Mouse (Mus musculus) right cerebral cortex, postnatal 4 days (tissue): ENCODE measurements at regions not wholly inside any gene's neighbourhood (a gene's known extent, or its start where the extent isn't known, plus 50 kb on each side); places are given as distances from the start of the nearest gene placed in this dataset.
A peak's percentile ranks its signal among the peaks of the same experiment; 100 is the strongest.
"Not testable (repeated sequence)": the region's sequence is repeated elsewhere in the genome, so short reads cannot be mapped to it uniquely, and the experiment has no call there.

Source experiments
- DNase-seq: peaks from one replicate; pipeline ENCODE4 v3.0.0-alpha.2; 2022

DNA sequence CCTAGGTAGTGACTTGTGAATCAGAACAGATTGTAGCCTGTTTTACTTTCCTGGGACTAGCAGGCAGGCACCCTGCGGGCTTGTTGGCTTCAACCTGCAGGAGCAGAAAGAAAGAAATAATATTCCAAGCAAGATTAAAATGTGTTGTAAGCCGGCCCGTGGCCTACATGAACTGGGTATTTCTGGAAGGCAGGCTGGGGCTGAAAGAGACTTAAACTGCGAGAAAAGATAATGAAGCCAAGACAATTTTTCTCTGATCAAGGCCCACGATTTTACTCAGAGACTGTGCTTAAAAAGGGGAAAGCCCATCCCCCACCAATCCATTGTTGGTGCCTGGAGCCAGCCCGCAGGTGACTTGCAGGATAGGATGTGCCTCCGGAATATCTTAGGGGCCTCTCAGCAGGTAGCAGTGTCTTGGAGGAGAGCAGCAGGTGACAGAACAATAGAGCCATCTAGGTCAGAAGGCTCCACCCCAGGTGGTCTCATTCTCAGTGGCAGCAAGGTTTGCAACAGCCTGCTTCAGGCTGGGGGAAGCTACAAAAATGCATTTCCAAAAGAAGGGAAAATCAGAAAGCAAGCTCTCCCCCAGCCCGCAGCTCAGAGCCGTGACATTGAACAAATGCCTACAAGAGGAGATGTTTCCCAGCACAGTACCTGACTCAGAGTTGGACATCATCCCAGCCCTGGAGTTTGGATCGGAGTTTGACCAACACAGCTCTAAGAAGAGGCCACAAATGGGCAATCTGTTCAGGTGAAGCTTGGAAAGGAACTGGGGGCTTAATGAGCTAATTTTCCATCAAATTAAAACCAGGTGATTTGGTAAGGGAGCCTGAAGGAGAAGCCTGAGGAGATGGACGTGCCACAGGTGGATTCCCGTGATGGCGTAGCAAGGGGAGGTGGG lies 121.4 kb upstream of the Slc1a3 start:
- DNase-seq = no peak

DNA sequence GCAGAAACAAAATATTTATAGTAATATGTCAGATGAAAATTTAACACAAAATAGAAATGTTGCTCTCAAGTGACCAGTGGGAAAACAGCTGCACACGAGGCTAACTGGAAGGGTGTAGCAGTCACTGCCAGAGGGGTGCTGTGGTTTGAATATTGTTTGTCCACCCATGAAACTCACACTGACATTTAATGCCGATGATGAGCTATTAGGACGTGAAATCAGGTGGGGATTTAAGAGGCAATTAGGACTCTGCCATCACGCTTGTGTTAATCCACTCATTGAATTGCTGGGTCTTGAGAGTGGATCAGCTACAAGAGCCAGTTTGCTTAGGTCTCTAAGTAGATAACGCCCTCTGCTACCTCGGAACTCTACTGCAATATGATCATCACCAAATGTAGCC lies 114.3 kb upstream of the Slc1a3 start:
- DNase-seq = no peak

DNA sequence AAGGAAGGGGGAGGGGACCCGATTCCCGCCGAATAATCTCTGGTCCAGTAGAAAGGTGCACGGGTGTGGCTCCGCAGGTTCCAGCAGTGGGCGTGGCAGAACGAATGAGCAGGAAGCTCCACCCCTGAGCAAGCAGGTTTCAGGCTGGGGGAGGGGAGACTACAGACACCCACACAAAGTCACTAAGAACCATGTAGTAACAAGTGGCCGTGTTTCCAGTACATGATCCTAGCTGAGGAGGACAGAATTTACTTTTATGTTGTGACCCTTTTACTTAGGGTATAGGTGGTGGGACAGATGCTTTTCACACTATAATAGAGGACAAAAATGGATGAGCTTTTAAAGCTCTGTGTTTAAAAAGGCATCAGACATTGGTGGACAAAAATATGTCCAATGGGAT lies 112.2 kb upstream of the Slc1a3 start:
- DNase-seq = not testable (repeated sequence)

DNA sequence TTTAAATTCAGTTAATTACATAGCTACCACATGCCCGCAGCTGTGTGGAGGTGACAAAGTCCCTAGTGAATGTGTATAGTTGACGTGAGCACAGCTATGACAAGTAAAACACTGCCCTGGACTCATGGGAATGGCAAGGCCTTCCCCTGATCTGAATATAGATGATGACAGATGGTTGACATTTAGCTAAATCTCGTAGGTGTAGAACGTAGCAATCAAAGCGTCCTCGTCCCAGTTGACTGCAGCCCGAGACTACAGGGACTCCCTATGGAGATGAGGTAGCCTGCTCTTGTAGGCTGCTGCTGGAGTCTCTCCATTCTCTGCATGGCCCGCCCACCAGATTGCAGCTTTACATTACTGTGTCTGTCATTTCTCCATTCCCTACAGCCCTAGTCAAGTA lies 107.0 kb upstream of the Slc1a3 start:
- DNase-seq = no peak

DNA sequence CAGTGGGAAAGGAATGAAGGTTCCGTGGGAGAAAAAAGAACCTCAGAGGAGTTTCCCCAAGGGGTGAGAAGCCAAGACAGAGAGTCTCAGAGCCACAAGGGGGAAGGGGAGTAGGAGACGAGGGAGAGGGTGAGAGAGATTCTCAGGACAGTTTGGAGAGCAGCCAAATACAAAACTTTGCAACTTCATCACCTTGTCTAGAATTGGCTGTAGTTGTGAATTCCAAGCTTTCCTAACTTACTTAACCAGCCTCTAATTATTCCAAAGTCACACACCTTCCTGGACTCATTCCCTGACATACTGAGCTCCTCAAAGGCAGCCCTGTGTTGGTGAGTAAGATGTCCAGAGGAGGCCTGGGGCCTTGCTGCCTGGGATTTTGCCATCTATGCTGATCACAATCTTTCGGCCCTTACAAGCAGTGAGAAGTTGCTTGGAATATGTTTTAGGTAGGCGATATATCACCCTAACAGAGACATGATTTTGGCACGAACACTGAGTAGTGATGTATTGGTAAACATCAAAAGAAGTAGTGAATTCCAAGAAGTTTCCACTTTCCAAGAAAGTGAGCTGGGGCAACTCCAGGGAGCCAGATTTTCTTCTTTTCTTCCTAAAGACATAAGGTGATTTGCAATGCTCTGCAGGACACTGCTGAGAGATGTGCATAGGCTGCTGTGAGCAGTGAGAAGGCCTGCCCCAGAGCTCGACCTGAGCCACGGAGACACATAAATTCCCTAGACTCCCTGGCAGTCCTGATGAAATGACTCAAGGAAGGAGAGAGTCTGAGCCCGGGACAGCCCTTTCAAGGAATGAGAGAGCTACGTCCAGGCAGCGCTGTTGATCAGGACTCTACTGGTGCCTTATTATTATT lies 106.2 kb upstream of the Slc1a3 start:
- no peak for DNase-seq

DNA sequence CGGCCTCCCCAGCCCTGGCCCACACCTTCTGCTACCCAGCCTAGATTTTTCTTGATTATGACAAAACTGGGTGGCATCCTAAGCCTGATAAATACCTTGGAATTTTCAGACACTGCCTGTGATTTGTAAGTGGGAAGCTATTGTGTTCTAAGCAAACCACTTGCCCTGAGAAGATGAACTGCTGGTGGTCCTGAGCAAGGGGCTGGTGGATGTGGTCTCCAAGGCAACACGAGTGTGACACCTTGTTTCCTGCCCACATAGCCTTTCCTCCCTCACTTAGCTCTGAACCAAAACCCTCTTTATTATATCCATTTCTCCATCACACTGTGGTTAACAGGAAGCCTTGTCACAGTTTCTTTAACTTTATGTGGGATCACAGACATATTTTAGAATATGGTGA lies 105.4 kb upstream of the Slc1a3 start:
- DNase-seq = no peak

DNA sequence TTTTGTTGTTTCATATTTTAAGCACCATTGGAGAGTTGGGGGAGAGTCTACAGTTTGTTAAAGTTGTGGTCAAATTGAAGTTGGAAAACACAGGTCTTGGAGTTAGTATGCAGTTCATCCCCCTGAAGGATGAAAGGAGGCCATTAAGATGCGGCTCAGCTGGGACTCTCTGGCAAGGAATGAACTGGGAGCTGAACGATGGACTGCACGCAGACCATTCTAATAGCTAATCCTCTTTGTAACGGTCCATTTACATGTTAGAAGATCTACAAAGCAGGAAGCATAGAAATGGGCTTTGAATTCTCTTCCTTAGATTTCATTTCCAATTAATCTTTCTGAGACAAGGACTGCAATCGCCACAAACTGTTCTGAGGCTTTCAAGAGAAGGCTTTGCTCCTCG lies 104.7 kb upstream of the Slc1a3 start:
- no peak for DNase-seq

DNA sequence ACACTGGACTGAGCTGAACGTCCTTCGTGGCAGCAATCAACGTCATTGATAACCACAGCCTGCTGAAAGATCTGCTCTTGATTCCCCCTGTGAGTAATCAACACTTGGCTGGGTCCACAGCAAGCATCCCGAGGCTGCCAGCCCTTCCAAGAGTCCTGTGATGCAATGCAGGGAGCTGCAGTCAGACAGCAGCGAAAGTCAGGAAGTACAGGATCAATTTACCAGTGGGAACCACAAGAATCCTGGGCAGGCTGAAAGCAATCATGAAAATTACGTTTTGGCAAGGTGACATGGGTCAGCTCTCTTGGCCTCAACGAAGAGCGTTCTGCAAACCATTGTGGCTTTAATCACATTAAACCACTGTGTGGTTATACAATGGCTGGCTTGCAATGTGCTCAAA lies 95.8 kb upstream of the Slc1a3 start:
- DNase-seq = no peak

DNA sequence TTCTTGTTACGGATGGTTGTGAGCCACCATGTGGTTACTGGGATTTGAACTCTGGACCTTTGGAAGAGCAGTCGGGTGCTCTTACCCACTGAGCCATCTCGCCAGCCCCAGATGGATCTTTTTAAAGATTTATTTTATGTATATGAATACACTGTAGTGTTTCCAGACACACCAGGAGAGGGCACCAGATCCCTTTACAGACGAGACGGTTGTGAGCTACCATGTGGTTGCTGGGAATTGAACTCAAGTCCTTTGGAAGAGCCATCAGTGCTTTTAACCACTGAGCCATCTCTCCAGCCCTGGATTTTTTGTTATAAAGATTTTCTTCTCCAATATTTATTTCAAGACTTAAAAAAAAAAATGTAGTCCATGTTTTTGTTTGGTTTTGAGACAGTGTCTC lies 95.0 kb upstream of the Slc1a3 start:
- not testable (repeated sequence) for DNase-seq

DNA sequence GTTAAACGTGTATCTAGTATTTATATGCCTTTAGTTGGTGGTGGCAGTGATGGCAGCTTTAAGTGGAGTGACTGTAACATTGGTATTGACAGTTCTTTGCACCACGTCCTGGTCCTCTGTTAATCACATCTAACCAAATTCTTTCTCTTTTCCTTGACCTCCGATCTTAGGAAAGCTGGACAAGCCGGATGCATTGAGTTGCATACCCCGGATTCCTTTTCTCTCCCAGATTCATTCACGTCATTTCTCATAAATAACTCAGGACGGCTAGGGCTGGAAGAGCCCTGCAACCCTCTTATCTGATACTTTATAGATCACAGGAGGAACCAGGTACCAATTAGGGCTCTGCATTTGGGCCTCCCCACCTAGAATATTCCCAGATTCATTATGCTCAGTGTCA lies 91.5 kb upstream of the Slc1a3 start:
- no peak for DNase-seq

DNA sequence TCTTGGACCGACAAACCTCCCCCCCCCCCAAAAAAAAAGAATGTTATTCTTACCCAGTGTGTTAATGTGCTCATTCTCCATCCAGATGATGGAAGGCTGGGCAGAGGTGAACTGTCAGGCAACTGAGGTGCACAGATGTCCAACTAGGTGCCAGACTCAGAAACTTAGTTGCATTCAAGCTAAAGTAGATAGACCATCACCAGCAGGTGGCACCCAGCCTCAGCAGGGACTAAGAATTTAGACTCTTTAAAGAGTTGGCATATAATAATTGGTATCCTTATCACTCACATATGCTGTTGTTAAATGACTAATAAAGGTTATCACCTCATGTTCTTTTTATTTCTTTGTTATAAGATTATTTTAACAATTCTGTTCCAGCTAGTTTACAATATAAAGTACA lies 86.5 kb upstream of the Slc1a3 start:
- no peak for DNase-seq

DNA sequence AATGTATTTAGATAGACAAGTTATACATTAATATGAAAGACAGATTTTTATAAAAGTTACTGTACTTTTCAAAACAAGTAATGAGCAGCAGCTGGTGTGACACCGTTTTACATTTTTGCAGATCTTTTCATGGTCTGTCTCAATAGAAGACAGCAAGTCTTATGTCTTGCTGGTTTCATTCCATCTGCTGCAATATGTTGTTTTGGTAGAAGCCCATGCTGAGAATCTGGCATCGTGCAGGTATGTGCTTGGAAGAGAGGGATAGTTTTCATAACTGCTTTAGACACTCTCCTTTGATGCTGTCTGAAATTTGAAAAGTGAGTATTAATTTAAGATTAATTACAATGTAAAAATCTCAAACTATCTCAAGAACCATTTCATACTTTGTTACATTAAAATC lies 81.5 kb upstream of the Slc1a3 start:
- no peak for DNase-seq

DNA sequence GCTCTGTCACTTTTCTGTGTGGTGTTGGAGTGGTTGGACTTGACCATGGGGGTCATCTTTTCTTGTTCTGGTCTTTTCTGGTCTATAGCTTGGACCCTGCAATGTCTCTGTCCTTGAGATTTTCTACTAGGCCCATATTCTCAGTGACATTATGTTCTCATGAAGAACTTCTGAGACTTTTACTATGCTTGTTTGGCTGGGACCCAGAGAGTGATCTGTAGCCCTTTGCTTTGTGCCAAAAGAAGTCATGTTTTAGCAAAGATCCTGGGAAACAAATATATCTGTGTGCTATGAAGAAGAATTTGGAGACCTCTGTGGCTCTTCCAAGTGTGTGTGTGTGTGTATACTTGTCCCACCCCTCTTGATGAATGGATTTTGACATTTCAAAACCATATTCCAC lies 79.4 kb upstream of the Slc1a3 start:
- DNase-seq = no peak

DNA sequence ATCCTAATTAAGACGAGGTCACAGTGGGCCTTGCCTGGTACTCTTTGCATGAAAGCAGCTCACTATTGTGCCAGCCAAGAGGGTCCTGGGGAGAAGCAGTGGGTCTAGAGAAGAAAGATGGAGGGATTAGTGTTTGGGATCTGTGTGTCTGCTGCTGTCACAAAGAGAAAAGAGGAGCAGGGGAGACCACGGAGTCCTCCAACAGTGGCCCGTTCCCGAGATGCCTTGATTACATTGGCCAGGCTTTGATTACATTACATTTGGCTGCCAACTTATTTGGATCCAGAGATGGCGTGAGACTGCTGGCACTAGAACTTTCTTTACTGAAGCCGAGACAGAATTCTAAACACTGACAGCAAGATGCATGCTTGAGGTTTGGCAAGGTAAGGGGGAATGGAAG lies 78.4 kb upstream of the Slc1a3 start:
- no peak for DNase-seq

DNA sequence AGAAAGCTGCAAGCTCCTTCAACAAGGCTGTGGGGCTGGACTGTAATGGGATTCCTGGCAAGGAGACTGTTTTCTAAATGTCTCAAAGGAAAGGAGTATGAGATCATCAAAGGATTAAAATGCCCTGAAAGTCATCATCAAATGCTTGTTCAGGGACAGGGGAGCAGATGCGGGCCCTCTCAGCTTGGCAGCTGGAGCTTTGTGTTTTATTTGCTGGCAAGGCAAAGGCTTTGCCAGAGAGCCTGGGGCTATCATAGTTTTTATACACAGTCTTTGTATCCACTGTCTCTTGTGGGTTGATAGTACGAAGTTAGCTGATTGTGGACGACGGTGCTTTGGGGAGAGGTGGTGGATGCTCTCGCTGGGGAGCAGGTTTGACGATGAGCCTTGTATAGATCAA lies 75.0 kb upstream of the Slc1a3 start:
- no peak for DNase-seq

DNA sequence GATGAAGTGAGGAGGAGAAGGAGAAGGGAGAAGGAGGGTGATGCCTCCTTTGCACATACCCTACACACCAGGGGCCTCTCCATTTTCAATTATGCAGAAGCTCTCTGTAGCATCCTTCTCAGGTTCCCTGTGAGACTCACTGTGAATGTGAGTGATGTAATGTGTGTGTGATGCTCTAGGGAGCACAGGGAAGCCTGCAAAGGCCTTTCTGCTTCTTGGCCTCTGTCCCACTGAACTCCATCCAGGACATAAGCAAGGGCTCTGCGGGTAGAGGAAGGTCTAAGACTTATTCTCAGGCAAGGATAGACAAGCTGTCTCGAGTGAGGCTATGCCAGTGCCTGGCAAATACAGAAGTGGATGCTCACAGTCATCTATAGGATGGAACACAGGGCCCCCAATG lies 73.0 kb upstream of the Slc1a3 start:
- DNase-seq = no peak

DNA sequence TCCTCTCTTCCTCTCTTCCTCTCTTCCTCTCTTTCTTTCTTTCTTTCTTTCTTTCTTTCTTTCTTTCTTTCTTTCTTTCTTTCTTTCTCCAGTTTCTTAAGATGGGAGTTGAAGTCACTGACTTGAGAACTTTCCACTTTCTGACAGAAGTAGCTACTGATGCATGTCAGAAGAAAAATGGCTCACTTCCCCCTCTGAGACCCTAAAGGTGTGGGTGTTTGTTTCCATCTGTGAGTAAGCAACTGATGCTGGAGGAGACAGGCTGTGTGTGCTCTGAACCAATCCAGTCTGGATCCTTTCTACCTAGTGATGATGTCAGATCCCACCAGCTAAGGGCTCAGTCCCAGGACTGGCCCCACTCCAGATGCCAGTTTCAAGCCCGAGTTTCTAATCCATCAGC lies 72.5 kb upstream of the Slc1a3 start:
- DNase-seq = no peak

DNA sequence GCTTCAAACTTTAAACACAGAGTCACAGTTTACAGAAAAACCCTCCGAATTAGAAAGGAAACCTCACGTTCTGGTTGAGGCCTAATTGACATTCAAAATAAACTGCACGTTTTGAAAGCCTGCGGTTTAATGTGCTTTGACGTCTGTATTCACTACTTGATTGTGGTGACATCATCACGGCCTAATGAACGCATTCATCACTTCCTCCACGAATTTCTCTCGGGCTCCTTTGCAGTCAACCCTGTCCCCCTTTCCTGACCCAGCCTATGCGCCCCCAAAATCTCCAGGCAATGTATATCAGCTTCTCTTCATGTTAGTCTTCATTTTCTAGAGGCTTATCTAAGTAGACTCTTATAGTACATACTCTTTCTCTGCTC lies 71.6 kb upstream of the Slc1a3 start:
- DNase-seq = no peak

DNA sequence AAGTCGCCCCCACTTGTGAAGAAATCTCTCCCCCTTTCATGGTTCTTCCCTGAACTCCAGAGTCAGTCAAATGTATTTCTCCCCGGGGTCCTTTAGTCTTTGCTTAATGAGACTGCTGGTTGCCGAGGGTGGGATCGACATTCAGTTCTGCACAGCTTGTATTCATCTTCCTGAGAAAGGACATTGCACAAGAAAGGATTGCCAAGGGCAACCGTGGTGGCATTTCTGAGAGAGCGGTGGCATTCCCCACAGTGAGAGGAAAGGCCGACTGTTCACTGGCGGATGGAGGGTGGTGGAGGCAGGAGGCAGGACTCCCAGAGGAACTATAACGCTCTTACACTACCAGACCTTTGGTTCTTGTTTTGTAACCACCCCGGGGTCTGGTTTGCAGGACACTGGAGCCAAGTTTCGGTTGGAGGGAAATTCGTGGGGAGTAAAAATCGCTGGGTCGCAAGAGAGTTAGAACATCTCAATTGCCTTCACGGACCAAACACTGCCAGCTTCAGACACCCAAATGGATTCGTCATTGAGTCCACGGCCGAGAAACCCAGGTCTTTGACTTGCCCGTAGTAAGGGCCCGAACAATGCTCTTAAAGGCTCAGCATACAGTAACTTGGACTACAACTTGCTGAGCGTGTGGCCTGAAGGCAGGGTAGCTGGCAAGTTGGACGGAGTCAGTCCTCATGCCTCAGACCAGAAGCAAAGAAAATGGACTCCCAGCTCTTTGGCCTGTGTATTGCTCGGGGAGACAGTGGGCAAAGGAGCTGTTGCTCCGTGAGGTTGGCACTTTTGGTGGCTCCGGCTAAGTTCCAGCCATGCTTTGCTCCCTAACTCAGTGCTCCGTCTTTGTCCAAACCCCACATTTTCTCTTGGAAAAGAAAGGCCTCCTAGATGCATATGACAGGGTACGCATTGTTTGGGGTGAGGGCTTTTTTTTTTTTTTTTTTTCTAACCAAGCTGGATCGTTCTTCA lies 70.9 kb upstream of the Slc1a3 start:
- DNase-seq = peak; percentile 26

DNA sequence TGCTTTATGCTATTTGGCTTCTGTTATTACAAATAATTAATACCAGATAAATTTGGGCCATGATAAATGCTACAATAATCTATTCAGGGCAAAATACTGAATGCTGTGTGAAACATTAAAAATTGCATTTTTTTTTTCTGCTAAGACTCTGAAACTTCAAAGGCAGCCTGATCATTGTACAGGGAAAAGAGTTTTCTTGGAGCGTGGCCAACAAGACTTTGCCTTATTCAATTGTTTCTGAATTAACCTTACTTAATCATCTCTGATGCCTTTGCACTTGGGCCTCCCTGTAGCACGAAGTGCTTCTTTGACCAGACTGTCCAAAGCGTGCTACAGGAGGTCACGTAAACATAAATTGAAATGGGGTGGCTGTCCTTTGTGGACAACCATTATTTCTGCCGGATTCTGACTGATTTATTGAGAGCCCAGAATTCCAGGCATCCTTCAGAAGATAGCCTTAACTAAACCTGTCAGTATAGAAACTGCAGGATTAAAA lies 69.9 kb upstream of the Slc1a3 start:
- DNase-seq = no peak

DNA sequence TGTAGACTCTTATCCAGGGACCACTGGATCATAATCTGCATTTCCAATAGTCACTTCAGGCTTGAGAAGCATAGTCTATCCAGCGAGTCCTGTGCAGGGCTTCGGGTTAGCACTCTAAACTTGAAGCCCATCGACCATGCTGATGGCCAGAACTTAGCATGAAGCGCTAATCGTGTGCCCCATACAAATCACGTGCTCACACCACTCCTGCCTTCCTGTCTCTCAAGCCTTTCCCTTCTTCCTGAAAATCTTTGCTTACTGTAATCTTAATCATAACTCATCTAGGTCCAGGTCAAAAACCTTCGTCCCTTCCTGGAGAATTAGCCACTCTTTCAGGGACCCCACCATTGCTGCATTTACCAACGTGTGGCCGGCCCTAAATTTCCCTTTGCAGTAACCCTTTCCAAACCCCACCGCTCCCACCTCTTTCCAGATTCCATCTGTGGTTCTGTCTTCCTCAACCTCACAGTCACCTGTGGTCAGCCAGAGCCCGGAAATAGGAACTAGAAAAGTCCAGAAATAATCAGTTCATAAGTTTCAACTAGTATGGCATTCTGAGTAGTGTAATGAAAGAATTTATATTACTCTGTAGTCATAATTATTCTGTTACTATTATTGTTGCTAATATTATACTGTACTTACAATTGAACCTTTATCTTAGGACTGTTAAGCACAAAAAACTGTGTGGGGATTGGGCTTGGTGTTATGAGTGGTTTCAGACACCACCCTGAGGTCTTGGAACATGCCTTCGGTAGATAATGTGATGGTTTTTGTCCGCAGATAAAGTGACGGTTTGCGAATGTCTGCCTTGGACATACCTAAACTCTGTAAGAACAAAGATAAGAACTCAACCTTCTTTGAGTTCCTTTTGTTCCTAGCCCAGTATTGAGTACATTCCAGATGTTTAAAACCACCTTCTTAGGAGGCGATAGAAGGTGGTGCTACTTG lies 57.3 kb upstream of the Slc1a3 start:
- DNase-seq = no peak

DNA sequence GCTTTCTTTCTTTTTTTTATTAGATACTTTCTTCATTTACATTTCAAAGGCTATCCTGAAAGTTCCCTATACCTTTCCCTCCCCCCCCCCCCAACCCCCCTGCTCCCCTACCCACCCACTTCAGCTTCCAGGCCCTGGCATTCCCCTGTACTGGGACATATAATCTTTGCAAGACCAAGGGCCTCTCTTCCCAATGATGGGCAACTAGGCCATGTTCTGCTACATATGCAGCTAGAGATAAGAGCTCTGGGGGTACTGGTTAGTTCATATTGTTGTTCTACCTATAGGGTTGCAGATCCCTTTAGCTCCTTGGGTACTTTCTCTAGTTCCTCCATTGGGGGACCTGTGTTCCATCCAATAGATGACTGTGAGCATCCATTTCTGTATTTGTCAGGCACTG lies 55.6 kb upstream of the Slc1a3 start:
- not testable (repeated sequence) for DNase-seq
